Mouse (Mus musculus) fibroblast of lung, adult 2 months (primary cell): ENCODE results near the gene Ltf.

Experiments
- DNase-seq: peaks from one replicate; pipeline ENCODE4 v3.0.0-alpha.2; 2011; ENCODE audit warnings: low read depth

Ltf gene

GRCm38 (mm10) chr9:111087960-111088359, 68.9 kb downstream of the Ltf start:
- DNase-seq, result no peak

GRCm38 (mm10) chr9:111088886-111089285, 69.8 kb downstream of the Ltf start:
- no peak for DNase-seq
